Mouse (Mus musculus) ES-E14 (cell line): Measurements from ENCODE around the gene A930009A15Rik.

Source experiments
- CHD2 ChIP-seq: IDR thresholded peaks from 2 replicates; pipeline ENCODE4 v1.6.1; 2014; ENCODE audit warnings: mild to moderate bottlenecking, low read depth, low read length, inconsistent platforms
- HCFC1 ChIP-seq: IDR thresholded peaks from 2 replicates; pipeline ENCODE4 v1.6.1; 2012; ENCODE audit warnings: low read length, inconsistent platforms, borderline replicate concordance; ENCODE audit not compliant: insufficient read depth
- MAFK ChIP-seq: IDR thresholded peaks from 2 replicates; pipeline ENCODE4 v1.6.1; 2014; ENCODE audit warnings: mild to moderate bottlenecking, low read depth, low read length, inconsistent platforms; ENCODE audit not compliant: insufficient read depth
- ZC3H11A ChIP-seq: IDR thresholded peaks from 2 replicates; pipeline ENCODE4 v1.6.1; 2012; ENCODE audit warnings: low read depth, mild to moderate bottlenecking, inconsistent platforms, low read length, borderline replicate concordance
- ZNF384 ChIP-seq: IDR thresholded peaks from 2 replicates; pipeline ENCODE4 v1.6.1; 2012; ENCODE audit warnings: low read depth, low read length, inconsistent platforms

DNA sequence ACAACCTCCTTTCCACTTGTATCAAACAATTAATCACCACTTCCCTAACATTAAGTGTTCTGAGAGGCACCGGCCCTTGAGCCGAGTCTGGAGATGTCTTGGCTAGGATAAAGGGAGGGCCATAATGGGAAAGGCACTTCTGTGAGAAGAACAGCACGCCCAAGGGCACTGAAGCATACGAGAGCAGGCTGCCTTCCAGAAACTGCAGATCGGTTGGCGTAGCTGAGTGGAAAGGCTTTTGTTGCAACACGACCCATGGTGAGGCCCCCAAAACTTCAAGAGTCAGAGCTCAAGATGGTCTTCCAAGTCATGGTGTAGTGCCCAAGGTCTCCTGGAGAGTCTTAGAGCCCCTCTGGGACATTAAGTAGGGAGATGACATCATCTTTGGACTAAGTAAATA lies 19.5 kb upstream of the A930009A15Rik start:
- TF ChIP-seq ZC3H11A: no peak
- TF ChIP-seq CHD2: no peak
- TF ChIP-seq MAFK: no peak
- no peak for TF ChIP-seq HCFC1
- TF ChIP-seq ZNF384: no peak
